Mouse (Mus musculus) E14TG2a.4 (cell line): ENCODE measurements around the gene Ly6g.
"Not testable (repeated sequence)": the region's sequence is repeated elsewhere in the genome, so short reads cannot be mapped to it uniquely, and the experiment has no call there.

Experiments used
- CTCF ChIP-seq: conservative IDR thresholded peaks from 2 replicates; pipeline ENCODE4 v1.5.1; 2014; ENCODE audit warnings: low read length
- POU5F1 ChIP-seq: IDR thresholded peaks from 2 replicates; pipeline ENCODE4 v1.6.1; 2014; ENCODE audit warnings: low read length, borderline replicate concordance

DNA sequence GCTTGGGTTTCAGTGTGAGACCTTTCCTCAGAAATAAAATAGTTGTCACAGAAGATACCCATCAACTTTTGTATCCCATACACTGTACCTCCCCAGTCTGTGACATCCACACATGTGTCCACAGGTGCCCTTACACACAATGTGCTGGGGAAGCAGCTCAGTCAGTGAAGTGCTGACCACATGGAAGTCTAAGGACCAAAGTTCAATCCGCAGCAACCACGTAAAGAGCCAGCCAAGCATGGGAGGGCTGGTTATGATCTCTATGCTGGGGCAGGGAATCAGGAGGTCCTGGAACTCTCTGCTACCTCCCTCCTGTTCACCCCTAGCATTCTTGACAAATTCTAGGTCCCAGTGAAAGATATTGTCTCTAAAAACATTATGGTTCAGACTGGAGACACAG is 22.7 kb upstream of the Ly6g start:
- not testable (repeated sequence) for TF ChIP-seq CTCF, POU5F1
